Mouse (Mus musculus) midbrain, embryonic 14.5 days (tissue): ENCODE measurements around the gene Slc12a8. TPM values are rescaled to one million over a fixed set of nuclear protein-coding genes. Genes with fewer than 3 reads are reported as not detected.

ENCODE experiments used
- ATAC-seq: fragments of 200-750 bp; cut with Nextera tagmentation; 2 replicates; pipeline ENCODE4 v1.8.0; 2017; ENCODE audit warnings: moderate number of reproducible peaks, moderate library complexity; ENCODE audit not compliant: low FRiP score, low TSS enrichment
- DNase-seq: peaks from one replicate; pipeline ENCODE4 v3.0.0-alpha.2; 2015
- H3K27ac ChIP-seq: fragments of 300-500 bp; sonication (generic); replicated peaks from 2 replicates; pipeline ENCODE4 v1.5.1; 2014; ENCODE audit warnings: mild to moderate bottlenecking, low read depth, low read length, moderate library complexity
- H3K27me3 ChIP-seq: fragments of 300-500 bp; sonication (generic); 2 replicates; pipeline ENCODE4 v1.6.1; 2014; ENCODE audit warnings: low read length, control low read depth, mixed read lengths; ENCODE audit not compliant: control insufficient read depth, insufficient read depth
- H3K36me3 ChIP-seq: fragments of 300-500 bp; sonication (generic); 2 replicates; pipeline ENCODE4 v1.6.1; 2014; ENCODE audit warnings: low read length, control low read depth; ENCODE audit not compliant: control insufficient read depth, insufficient read depth
- H3K4me1 ChIP-seq: fragments of 300-500 bp; sonication (generic); 2 replicates; pipeline ENCODE4 v1.6.1; 2014; ENCODE audit warnings: mild to moderate bottlenecking, antibody characterized with exemption, low read length, control low read depth; ENCODE audit not compliant: control insufficient read depth, insufficient read depth
- H3K4me2 ChIP-seq: fragments of 300-500 bp; sonication (generic); 2 replicates; pipeline ENCODE4 v1.6.1; 2014; ENCODE audit warnings: mild to moderate bottlenecking, low read length, moderate library complexity
- H3K4me3 ChIP-seq: fragments of 300-500 bp; sonication (generic); replicated peaks from 2 replicates; pipeline ENCODE4 v1.5.1; 2014; ENCODE audit warnings: low read depth, low read length
- H3K9ac ChIP-seq: fragments of 300-500 bp; sonication (generic); replicated peaks from 2 replicates; pipeline ENCODE4 v1.6.1; 2014; ENCODE audit warnings: mild to moderate bottlenecking, low read length, moderate library complexity
- H3K9me3 ChIP-seq: fragments of 300-500 bp; sonication (generic); 2 replicates; pipeline ENCODE4 v1.6.1; 2016; ENCODE audit warnings: low read length, control low read depth, mixed read lengths; ENCODE audit not compliant: control insufficient read depth
- WGBS: fragments of 180-500 bp; shearing (Covaris S2); extraction: QIAGEN DNeasy Blood & Tissue Kit; methylation state at CpG from one replicate; pipeline ENCODE4 v1.1.7; 2014; 5-methylcytosine and 5-hydroxymethylcytosine counted together
- polyA plus RNA-seq: library from polyadenylated mRNA; unstranded; fragments of >200 nt; fragmentation: Nextera tagmentation; extraction: Ambion mirVana; gene quantifications from 2 replicates; pipeline ENCODE4 v1.2.1, GENCODE M21; 2014

Gene Slc12a8
- polyA plus RNA-seq, 1 experiment from 2014 or later = 0.80 TPM

DNA sequence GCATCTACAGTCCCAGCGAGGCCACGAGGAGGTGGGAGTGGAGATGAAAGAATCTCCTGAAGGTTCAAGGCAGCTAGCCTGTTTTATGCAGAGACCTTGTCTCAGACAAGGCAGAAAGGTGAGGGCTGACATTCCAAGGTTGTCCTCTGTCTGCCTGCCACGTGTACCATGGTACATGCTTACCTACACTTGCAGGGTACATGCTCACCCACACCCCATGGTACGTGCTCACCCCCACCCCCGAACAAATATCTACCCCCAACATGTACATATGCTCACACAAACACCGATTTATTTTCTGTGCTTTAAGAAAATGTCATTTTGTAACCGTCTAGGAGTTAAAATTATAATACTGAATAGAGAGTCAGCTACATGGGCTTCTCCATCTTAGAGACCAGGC is 76.3 kb downstream of the Slc12a8 start:
- H3K9ac ChIP-seq = no peak overlapping the region
- H3K36me3 ChIP-seq = no peaks in the 10 kb centered on the region
- DNase-seq = no peak
- no peak overlapping the region for H3K4me2 ChIP-seq
- WGBS = 68% methylated on average over 7 of the region's 7 CpGs
- H3K9me3 ChIP-seq = no peaks in the 10 kb centered on the region
- H3K27ac ChIP-seq = no peak overlapping the region
- ATAC-seq = no peak
- no peak overlapping the region for H3K4me3 ChIP-seq
- H3K27me3 ChIP-seq = no peaks in the 10 kb centered on the region
- H3K4me1 ChIP-seq = peaks cover 14% of the 10 kb centered on the region

DNA sequence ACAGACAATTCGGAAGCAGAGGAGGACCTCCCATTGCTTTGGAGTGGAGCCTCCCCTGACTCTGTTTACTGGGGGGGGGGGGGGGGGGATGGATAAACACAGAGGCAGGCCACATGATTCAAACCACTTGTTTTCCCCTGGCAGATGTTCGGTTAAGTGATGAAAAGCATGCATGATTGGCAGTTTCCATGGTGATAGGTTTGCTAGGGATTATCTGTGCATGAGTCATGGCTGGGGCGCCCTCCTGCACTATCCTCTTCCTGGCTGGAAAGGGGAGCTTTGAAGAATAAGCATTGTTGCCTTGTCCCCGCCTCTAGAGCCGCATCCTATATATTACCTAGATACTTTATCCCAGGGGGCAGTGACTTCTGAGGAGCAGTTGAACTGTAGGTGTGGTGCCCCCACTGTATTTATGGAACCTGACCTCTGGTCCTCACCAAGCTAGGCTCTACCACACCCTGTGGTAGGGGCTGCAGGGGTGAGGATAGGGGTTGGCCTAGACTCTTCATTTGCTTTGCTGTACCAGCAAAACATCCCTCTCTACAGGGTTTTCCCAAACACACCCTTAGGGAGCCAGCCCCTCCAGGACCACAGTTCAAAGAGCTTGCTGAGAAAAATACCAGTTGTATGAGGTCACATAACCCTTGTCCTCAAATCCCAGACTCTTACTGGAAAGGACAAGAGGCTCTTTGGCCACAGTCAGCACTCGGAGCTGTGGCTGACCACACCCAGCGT is 77.1 kb downstream of the Slc12a8 start:
- DNase-seq (peak; percentile 83), ATAC-seq (peak; percentile 72; the same call in 1 of the 2 replicates)
- 21% methylated on average over 7 of the region's 7 CpGs for WGBS
- Histone ChIP-seq H3K9ac (no peak overlapping the region), H3K4me2 (no peak overlapping the region), H3K9me3 (no peaks in the 10 kb centered on the region), H3K4me3 (no peak overlapping the region), H3K4me1 (peaks cover 14% of the 10 kb centered on the region), H3K27me3 (no peaks in the 10 kb centered on the region), H3K36me3 (no peaks in the 10 kb centered on the region), H3K27ac (peak overlapping the region; percentile 60)

DNA sequence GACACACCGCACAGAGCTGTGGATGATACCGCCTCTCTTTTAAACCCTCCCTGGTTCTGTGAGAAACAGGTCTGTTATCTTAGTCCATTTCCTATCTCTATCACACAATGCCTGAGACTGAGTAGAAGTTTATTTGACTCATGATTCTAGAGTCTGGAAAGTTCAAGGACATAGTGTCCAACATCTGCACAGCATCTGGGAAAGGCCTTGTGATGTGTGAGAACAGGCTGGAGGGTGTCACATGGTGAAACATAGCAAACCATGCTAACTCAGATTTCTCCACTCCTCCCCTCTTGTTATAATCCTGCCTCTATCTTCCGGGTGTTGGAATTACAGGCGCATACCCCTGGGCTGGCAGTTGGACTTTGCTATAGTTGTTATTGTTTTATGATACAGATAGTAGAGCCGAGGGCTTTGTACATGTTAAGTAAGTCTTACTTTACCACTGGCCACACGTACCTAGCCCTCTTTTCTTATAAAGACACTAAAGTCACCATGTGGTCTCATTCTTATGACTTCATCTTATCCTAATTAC is 78.2 kb downstream of the Slc12a8 start:
- no peak overlapping the region for H3K4me2 ChIP-seq
- peaks cover 14% of the 10 kb centered on the region for H3K4me1 ChIP-seq
- WGBS = 92% methylated on average over 6 of the region's 6 CpGs
- H3K9ac ChIP-seq = no peak overlapping the region
- no peaks in the 10 kb centered on the region for H3K36me3 ChIP-seq
- no peak overlapping the region for H3K27ac ChIP-seq
- DNase-seq (no peak), ATAC-seq (no peak)
- H3K27me3 ChIP-seq = no peaks in the 10 kb centered on the region
- no peak overlapping the region for H3K4me3 ChIP-seq
- H3K9me3 ChIP-seq = no peaks in the 10 kb centered on the region

DNA sequence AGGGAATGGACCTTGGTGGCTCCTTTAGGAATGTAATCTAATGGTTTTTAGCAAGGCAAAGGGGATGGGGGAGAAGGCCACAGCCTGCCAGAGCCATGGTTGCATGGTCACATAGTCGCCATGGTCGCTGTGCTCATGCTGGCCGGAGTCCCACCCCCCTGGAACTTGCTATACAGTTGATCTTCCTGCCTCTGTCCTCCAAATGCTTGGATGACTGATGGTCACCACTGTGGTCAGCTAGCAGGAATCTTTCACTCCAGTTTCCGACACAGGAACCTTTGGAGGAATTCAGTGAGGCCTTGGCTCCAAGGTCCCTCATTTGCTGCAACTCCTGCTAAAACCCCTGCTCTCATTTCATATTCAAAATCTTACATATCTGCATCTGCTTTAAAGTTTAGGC is 79.1 kb downstream of the Slc12a8 start:
- H3K4me2 ChIP-seq = no peak overlapping the region
- no peak overlapping the region for H3K9ac ChIP-seq
- no peaks in the 10 kb centered on the region for H3K9me3 ChIP-seq
- no peaks in the 10 kb centered on the region for H3K27me3 ChIP-seq
- DNase-seq (no peak), ATAC-seq (no peak)
- H3K4me1 ChIP-seq = peaks cover 14% of the 10 kb centered on the region
- no peaks in the 10 kb centered on the region for H3K36me3 ChIP-seq
- H3K27ac ChIP-seq = no peak overlapping the region
- 87% methylated on average over 4 of the region's 4 CpGs for WGBS
- H3K4me3 ChIP-seq = no peak overlapping the region

DNA sequence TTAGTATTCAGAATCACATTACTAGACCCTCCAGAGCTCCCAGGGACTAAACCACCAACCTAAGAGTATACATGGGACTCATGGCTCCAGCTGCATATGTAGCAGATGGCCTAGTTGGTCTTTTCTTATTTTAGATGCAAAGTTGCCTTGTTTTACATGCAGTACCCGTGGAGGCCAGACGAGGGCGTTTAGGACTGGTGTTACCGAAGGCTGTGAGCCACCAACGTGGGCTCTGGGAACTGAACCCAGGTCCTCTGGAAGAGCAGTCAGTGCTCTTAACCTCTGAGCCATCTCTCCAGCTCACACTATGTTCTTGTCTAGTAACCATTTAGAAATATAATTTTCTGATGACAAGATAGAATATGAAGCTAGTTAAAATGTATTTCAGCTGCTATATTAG is 83.1 kb downstream of the Slc12a8 start:
- H3K4me3 ChIP-seq = no peak overlapping the region
- H3K27me3 ChIP-seq = no peaks in the 10 kb centered on the region
- no peak overlapping the region for H3K27ac ChIP-seq
- H3K4me1 ChIP-seq = peaks cover 2% of the 10 kb centered on the region; the same call in 1 of the 2 replicates
- DNase-seq = no peak
- no peaks in the 10 kb centered on the region for H3K9me3 ChIP-seq
- no peak overlapping the region for H3K4me2 ChIP-seq
- ATAC-seq = no peak
- WGBS = 38% methylated on average over 5 of the region's 5 CpGs
- no peak overlapping the region for H3K9ac ChIP-seq
- H3K36me3 ChIP-seq = no peaks in the 10 kb centered on the region

DNA sequence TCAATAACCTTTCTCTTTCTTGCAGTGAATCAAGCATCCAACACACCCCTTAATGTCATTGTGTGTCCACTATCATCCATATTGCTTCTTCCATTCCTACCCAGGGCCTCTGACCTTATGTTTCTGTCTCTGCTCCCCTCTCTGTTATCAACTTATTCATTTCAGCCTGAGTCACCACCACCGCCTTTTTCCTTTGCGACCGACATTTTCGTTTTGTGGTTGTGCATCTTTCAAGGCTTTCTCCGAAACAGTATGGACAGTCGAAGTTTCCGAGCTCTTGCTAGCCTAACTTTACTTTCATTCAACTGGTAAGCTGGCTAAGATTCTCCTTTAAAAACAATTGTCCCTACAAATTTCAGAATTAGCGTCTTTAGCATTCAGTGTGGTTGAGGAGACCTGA is 84.2 kb downstream of the Slc12a8 start:
- Histone ChIP-seq H3K9ac (no peak overlapping the region), H3K27ac (no peak overlapping the region), H3K36me3 (no peaks in the 10 kb centered on the region), H3K4me1 (peaks cover 13% of the 10 kb centered on the region; the same call in 1 of the 2 replicates), H3K4me3 (no peak overlapping the region), H3K9me3 (no peaks in the 10 kb centered on the region), H3K4me2 (no peak overlapping the region), H3K27me3 (no peaks in the 10 kb centered on the region)
- ATAC-seq (no peak), DNase-seq (no peak)
- WGBS = 97% methylated on average over 8 of the region's 8 CpGs

DNA sequence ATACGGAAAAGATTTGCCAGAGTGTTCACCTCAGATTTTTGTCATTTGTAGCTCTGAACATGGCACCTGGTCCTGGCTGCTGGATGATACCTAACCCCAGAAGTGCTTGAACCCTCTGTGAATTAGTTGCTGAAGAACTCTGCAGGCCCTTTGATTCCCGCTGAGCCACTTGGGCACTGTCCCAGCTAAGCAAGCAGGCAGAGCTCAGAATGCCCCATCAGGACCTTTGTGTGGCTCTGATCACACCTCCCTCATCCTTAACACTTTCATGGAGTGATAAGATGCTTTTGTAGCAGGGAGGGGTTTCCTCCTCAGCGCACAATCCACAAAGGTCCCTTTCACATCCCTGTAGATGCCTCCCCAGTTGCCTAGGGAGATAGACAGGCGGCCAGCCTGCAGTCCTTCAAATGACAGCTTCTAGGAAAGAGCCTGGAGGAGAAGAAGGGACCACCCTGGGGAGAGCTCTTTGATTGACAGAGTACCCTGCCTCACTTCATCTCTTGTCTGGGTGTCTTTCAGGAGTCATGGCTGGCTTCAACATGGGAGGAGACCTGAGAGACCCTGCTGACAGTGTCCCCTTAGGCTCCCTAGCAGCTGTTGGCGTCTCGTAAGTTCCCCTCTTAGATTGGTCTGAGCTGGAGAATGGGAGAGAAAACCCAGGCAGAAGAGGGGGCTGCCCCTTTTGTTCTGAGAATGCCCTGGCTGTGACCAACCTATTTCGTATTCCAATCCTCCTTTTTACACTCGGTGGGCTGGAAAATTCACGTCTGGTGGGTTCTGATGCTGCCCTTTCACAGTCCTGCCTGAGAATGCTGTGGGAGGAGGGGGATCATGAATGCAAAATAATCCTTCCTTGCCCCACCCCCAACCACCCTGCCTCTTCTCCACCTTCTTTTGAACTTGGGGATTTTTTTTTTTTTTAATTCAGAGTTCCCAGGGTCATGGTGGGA is 88.8 kb downstream of the Slc12a8 start:
- H3K27ac ChIP-seq = peak overlapping the region; percentile 78
- no peak overlapping the region for H3K9ac ChIP-seq
- H3K4me3 ChIP-seq = no peak overlapping the region
- H3K4me2 ChIP-seq = no peak overlapping the region; the same call in 1 of the 2 replicates
- 5% methylated on average over 9 of the region's 9 CpGs for WGBS
- H3K9me3 ChIP-seq = no peaks in the 10 kb centered on the region
- H3K27me3 ChIP-seq = no peaks in the 10 kb centered on the region
- H3K4me1 ChIP-seq = peaks cover 20% of the 10 kb centered on the region; the same call in 1 of the 2 replicates
- no peaks in the 10 kb centered on the region for H3K36me3 ChIP-seq
- DNase-seq (peak; percentile 77), ATAC-seq (peak; percentile 89)

DNA sequence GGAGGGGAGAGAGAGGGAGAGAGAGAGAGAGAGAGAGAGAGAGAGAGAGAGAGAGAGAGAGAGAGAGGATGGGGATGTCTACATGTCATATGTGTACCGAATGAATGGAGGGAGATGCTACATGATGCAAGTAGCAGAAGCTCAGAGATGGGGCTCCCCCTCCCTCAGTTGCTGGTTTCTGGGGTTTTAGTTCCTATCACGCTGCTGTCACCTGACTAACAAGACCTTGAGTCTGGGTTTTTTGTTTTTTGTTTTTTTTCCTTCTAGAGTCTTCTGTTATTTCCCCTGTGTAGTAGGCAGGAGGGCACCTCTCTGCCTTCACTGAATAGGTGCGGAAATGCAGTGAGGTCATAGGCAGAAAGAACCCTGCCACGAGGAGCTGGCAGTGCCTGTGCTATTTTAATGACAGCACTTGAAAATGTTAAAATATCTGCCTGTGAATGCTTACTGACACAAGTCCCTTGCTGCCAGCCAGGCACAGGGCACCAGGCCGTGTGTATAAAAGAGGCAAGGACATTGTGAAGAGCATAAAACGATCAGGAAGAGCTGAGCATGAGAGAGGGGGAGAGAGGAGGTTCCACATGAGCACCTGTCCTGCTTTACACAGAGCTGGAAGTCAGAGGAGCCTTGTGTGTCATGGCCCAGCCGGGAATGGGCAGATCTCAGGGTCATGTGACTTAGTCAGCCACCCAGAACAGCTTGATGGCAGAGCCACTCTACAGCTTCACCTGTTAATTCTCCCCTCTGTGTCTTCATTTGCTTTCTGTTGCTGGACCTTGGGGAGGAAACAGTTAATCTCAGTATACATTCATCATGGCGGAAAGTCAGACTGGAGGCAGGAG is 89.8 kb downstream of the Slc12a8 start:
- no peaks in the 10 kb centered on the region for H3K36me3 ChIP-seq
- 17% methylated on average over 8 of the region's 8 CpGs for WGBS
- H3K9ac ChIP-seq = no peak overlapping the region
- peak overlapping the region; percentile 78 for H3K27ac ChIP-seq
- peak; percentile 21; the same call in 1 of the 2 replicates for ATAC-seq
- no peak overlapping the region for H3K4me3 ChIP-seq
- H3K27me3 ChIP-seq = no peaks in the 10 kb centered on the region
- no peaks in the 10 kb centered on the region for H3K9me3 ChIP-seq
- 0 out of 2 replicates have a peak overlapping the region, but pooled peaks have one; percentile 13 for H3K4me2 ChIP-seq
- DNase-seq = no peak
- peaks cover 20% of the 10 kb centered on the region; the same call in 1 of the 2 replicates for H3K4me1 ChIP-seq
